Mouse (Mus musculus) kidney, adult 2 months (tissue): ENCODE data around the gene Ypel2.

ENCODE experiments used
- CTCF ChIP-seq: fragments of 200-500 bp; conservative IDR thresholded peaks from 2 replicates; pipeline ENCODE4 v1.5.1; 2011; ENCODE audit warnings: low read depth, mild to moderate bottlenecking, control low read depth, low read length, moderate library complexity, mixed read lengths; ENCODE audit not compliant: insufficient read depth, insufficient read length
- POLR2A ChIP-seq: fragments of 200-500 bp; IDR thresholded peaks from one replicate; pipeline ENCODE4 v1.6.1; 2011; ENCODE audit warnings: low read depth, low read length, control low read depth

DNA sequence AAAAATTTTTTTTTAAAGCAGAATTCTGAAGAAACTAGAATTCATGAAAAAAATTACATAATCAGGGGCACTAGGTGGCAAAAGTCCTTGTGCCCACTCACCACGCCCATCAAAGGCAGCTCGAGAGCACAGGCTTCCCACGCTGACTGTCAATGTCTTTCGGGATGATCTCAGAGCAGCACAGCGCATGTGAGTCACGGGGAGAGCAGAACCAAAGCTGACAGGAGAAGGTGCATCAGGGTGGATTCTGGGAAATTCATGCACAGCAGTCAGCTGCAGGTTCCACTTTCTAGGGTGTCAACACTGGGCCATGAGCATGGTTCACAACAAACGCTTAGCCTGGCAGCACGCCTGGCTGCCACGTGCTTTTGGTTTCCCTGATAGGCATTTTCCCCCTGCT lies 79.2 kb downstream of the Ypel2 start:
- no peak for TF ChIP-seq POLR2A
- no peak for TF ChIP-seq CTCF
